20 mouse cellular contexts compared by ENCODE assay signal in genomic region chrX:167353617-167354016, GRCm38 (mm10).
"Had no signal": no experiment of that assay in that cellular context is flagged by ENCODE, and none has a peak within 500 bp of the region (broad histone marks: within the 10 kb centered on the region; RNA-seq: fewer than 3 reads in every experiment).

No protein-coding gene starts in this region.

- H3K4me1 ChIP-seq: kidney, embryonic 15.5 days; limb, embryonic 12.5 days; limb, embryonic 15.5 days; liver, embryonic 13.5 days; neural tube, embryonic 12.5 days; neural tube, embryonic 15.5 days had no signal

- H3K27ac ChIP-seq: kidney, embryonic 15.5 days; left cerebral cortex, adult 2 months; limb, embryonic 12.5 days; limb, embryonic 15.5 days; liver, embryonic 13.5 days; neural tube, embryonic 12.5 days; neural tube, embryonic 15.5 days; stomach, postnatal 0 days had no signal

- H3K36me3 ChIP-seq: limb, embryonic 12.5 days; limb, embryonic 15.5 days; liver, embryonic 13.5 days; neural tube, embryonic 12.5 days; neural tube, embryonic 15.5 days had no signal

- H3K4me3 ChIP-seq: kidney, embryonic 15.5 days; left cerebral cortex, adult 2 months; limb, embryonic 12.5 days; limb, embryonic 15.5 days; liver, embryonic 13.5 days; neural tube, embryonic 12.5 days; neural tube, embryonic 15.5 days had no signal

- DNase-seq: kidney, adult 11 months; kidney, adult 8-10 months; kidney, postnatal 10 days; kidney, postnatal 36 days; layer of hippocampus, postnatal 36 days; left cerebral cortex, postnatal 4 days; liver, embryonic 13.5 days; lung, adult 2 months; lung, postnatal 14 days; lung, postnatal 4 days; midbrain, embryonic 14.5 days; retina, postnatal 1 day; thymus, postnatal 25 days had no signal
